Mouse (Mus musculus): ENCODE measurements around the gene Kidins220. TPM values are rescaled to one million over a fixed set of nuclear protein-coding genes. Genes with fewer than 3 reads are reported as not detected.

Gene Kidins220
- polyA plus RNA-seq, 1 experiment from 2014 or later, result 28.5 TPM

DNA sequence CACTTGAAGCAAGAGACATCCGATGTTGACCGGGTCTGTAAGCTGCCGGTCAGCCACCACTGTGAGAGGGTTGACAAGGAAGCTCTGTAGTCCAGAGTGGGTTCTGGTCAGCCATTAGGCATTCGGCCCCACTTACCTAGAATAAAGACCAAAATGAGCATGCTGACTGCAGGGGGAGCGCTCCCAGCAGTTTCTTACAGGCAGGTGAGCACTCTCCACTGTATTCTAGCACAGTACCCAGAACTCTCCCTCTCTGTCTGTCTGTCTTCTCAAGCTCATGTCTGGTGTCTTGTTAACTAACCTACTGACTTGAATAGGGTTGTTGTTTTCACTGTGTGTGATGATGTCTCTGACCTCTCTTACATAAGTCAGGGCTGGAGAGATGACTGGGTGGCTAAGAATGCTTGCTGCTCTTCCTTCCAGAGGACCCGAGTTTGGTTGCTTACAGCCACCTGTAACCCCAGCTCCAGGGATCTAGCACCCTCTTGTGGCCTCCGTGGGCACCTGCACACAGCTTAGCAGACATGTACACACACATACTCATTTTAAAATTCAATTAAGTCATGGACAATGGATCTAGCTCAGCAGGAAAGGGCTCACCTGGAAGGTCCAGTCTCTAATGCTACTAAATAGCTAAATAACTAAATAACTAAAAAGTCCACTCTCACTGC lies 24.2 kb upstream of the Kidins220 start:
- H3K4me2 ChIP-seq (ENCODE audit: low read length), result no peak overlapping the region
- H3K4me1 ChIP-seq (replicated peaks; ENCODE audit: control insufficient read depth, insufficient read depth, low read length), result no peaks in the 10 kb centered on the region
- H3K9me3 ChIP-seq (ENCODE audit: control insufficient read depth, low read length), result peaks cover 4% of the 10 kb centered on the region; the same call in 1 of the 2 replicates
- no peak overlapping the region for H3K9ac ChIP-seq (ENCODE audit: low read length)
- ATAC-seq (replicated peaks; ENCODE audit: low FRiP score, low TSS enrichment, low read depth), result no peak
- H3K36me3 ChIP-seq (ENCODE audit: control insufficient read depth, insufficient read depth, low read length), result peaks cover 41% of the 10 kb centered on the region; the same call in 1 of the 2 replicates
- H3K27ac ChIP-seq (ENCODE audit: low read depth), result no peak overlapping the region
- no peaks in the 10 kb centered on the region for H3K27me3 ChIP-seq (replicated peaks; ENCODE audit: control insufficient read depth, insufficient read depth, low read length)
- H3K4me3 ChIP-seq (ENCODE audit: low read depth, low read length), result no peak overlapping the region
- DNase-seq (ENCODE audit: low spot score), result no peak
- 88% methylated on average over 7 of the region's 7 CpGs for WGBS

- DNase-seq (ENCODE audit: low spot score), result peak; percentile 87
- 46% methylated on average over 6 of the region's 6 CpGs for WGBS
- ATAC-seq (replicated peaks; ENCODE audit: low FRiP score, low TSS enrichment, low read depth), result no peak
Measured at GRCm38 (mm10) chr12:24952147-24952546, 22.6 kb upstream of the Kidins220 start.

GRCm38 (mm10) chr12:24955137-24955536 lies 19.6 kb upstream of the Kidins220 start:
- Histone ChIP-seq H3K9me3 (ENCODE audit: control insufficient read depth, low read length) (peaks cover 4% of the 10 kb centered on the region; the same call in 1 of the 2 replicates), H3K27ac (ENCODE audit: low read depth) (no peak overlapping the region), H3K4me3 (ENCODE audit: low read depth, low read length) (no peak overlapping the region), H3K9ac (ENCODE audit: low read length) (no peak overlapping the region), H3K4me2 (ENCODE audit: low read length) (no peak overlapping the region), H3K27me3 (replicated peaks; ENCODE audit: control insufficient read depth, insufficient read depth, low read length) (no peaks in the 10 kb centered on the region), H3K36me3 (ENCODE audit: control insufficient read depth, insufficient read depth, low read length) (peaks cover 32% of the 10 kb centered on the region), H3K4me1 (replicated peaks; ENCODE audit: control insufficient read depth, insufficient read depth, low read length) (no peaks in the 10 kb centered on the region)
- DNase-seq (ENCODE audit: low spot score) (no peak), ATAC-seq (replicated peaks; ENCODE audit: low FRiP score, low TSS enrichment, low read depth) (no peak)
- WGBS, result 81% methylated on average over 9 of the region's 9 CpGs

More at GRCm38 (mm10) chr12:24952147-24952546, 22.6 kb upstream of the Kidins220 start:
- H3K9me3 ChIP-seq (ENCODE audit: control insufficient read depth, low read length), result peaks cover 4% of the 10 kb centered on the region; the same call in 1 of the 2 replicates
- no peaks in the 10 kb centered on the region for H3K27me3 ChIP-seq (replicated peaks; ENCODE audit: control insufficient read depth, insufficient read depth, low read length)
- no peak overlapping the region for H3K27ac ChIP-seq (ENCODE audit: low read depth)
- no peak overlapping the region for H3K9ac ChIP-seq (ENCODE audit: low read length)
- H3K4me1 ChIP-seq (replicated peaks; ENCODE audit: control insufficient read depth, insufficient read depth, low read length), result no peaks in the 10 kb centered on the region
- no peak overlapping the region for H3K4me3 ChIP-seq (ENCODE audit: low read depth, low read length)
- peaks cover 36% of the 10 kb centered on the region; the same call in 1 of the 2 replicates for H3K36me3 ChIP-seq (ENCODE audit: control insufficient read depth, insufficient read depth, low read length)
- H3K4me2 ChIP-seq (ENCODE audit: low read length), result no peak overlapping the region

GRCm38 (mm10) chr12:24958526-24958925 lies 16.2 kb upstream of the Kidins220 start:
- no peak for DNase-seq (ENCODE audit: low spot score)
- WGBS, result 91% methylated on average over 3 of the region's 3 CpGs
- Histone ChIP-seq H3K27ac (ENCODE audit: low read depth) (no peak overlapping the region), H3K4me3 (ENCODE audit: low read depth, low read length) (no peak overlapping the region), H3K9me3 (ENCODE audit: control insufficient read depth, low read length) (no peaks in the 10 kb centered on the region), H3K27me3 (replicated peaks; ENCODE audit: control insufficient read depth, insufficient read depth, low read length) (no peaks in the 10 kb centered on the region), H3K4me2 (ENCODE audit: low read length) (no peak overlapping the region), H3K9ac (ENCODE audit: low read length) (no peak overlapping the region), H3K36me3 (ENCODE audit: control insufficient read depth, insufficient read depth, low read length) (peaks cover 18% of the 10 kb centered on the region), H3K4me1 (replicated peaks; ENCODE audit: control insufficient read depth, insufficient read depth, low read length) (no peaks in the 10 kb centered on the region)
- ATAC-seq (replicated peaks; ENCODE audit: low FRiP score, low TSS enrichment, low read depth), result no peak

DNA sequence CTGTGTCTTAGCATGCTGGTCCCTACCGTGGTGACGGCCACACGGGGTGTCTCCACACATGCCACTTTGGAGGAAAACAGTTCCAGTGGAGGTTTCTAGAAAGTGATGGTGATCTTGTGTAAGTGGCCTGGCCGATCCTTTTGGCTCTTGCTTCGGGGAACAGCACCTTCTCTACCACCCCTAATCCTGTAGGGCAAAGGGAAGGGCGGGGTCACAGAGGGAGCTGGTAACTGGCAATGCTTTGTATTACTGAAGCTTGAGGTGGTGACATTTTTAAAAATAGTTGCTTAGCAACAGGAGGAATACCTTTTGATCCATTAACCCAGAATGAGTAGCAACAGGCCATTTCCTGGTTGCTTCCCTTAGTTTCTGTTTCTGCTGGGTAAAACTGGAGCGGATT lies 12.9 kb upstream of the Kidins220 start:
- no peak overlapping the region for H3K27ac ChIP-seq (ENCODE audit: low read depth)
- no peak for ATAC-seq (replicated peaks; ENCODE audit: low FRiP score, low TSS enrichment, low read depth)
- 92% methylated on average over 7 of the region's 7 CpGs for WGBS

DNA sequence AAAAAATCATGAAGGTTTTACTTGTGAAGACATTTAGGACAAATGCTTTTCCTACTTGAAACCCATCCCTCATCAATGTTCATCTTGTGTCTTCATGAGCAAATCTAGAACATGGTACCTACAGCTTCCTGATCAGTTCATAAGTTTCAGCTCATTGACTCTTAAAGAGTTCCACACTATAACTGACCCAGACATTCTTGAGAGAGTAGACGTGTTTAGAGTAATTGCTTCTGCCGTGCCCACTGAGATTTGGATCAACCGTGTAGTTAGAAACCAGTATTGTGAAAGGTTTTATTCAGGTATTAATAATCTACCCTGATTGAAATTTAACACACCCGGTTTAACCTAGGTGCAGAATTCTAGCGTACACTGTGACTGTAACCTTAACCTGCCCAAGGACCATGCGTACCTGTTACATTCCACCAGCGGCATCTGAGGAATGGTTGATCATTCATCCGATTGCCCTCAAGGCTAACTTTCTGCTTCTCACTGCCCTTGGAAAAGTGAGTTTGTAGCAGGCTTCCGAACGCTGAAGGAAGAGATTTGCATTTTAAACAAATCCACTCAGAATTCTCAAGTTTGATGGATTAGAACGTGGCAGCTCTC lies 12.3 kb upstream of the Kidins220 start:
- H3K36me3 ChIP-seq (ENCODE audit: control insufficient read depth, insufficient read depth, low read length), result peaks cover 8% of the 10 kb centered on the region
- no peak overlapping the region for H3K27ac ChIP-seq (ENCODE audit: low read depth)
- DNase-seq (ENCODE audit: low spot score), result no peak
- H3K4me3 ChIP-seq (ENCODE audit: low read depth, low read length), result no peak overlapping the region
- ATAC-seq (replicated peaks; ENCODE audit: low FRiP score, low TSS enrichment, low read depth), result no peak
- H3K27me3 ChIP-seq (replicated peaks; ENCODE audit: control insufficient read depth, insufficient read depth, low read length), result no peaks in the 10 kb centered on the region
- no peak overlapping the region for H3K4me2 ChIP-seq (ENCODE audit: low read length)
- H3K9me3 ChIP-seq (ENCODE audit: control insufficient read depth, low read length), result no peaks in the 10 kb centered on the region
- no peaks in the 10 kb centered on the region for H3K4me1 ChIP-seq (replicated peaks; ENCODE audit: control insufficient read depth, insufficient read depth, low read length)
- H3K9ac ChIP-seq (ENCODE audit: low read length), result no peak overlapping the region
- WGBS, result 85% methylated on average over 11 of the region's 11 CpGs

More for the DNA sequence above, 12.9 kb upstream of the Kidins220 start:
- no peak for DNase-seq (ENCODE audit: low spot score)
- Histone ChIP-seq H3K9me3 (ENCODE audit: control insufficient read depth, low read length) (no peaks in the 10 kb centered on the region), H3K4me3 (ENCODE audit: low read depth, low read length) (no peak overlapping the region), H3K4me1 (replicated peaks; ENCODE audit: control insufficient read depth, insufficient read depth, low read length) (no peaks in the 10 kb centered on the region), H3K4me2 (ENCODE audit: low read length) (no peak overlapping the region), H3K27me3 (replicated peaks; ENCODE audit: control insufficient read depth, insufficient read depth, low read length) (no peaks in the 10 kb centered on the region), H3K9ac (ENCODE audit: low read length) (no peak overlapping the region), H3K36me3 (ENCODE audit: control insufficient read depth, insufficient read depth, low read length) (peaks cover 8% of the 10 kb centered on the region)

DNA sequence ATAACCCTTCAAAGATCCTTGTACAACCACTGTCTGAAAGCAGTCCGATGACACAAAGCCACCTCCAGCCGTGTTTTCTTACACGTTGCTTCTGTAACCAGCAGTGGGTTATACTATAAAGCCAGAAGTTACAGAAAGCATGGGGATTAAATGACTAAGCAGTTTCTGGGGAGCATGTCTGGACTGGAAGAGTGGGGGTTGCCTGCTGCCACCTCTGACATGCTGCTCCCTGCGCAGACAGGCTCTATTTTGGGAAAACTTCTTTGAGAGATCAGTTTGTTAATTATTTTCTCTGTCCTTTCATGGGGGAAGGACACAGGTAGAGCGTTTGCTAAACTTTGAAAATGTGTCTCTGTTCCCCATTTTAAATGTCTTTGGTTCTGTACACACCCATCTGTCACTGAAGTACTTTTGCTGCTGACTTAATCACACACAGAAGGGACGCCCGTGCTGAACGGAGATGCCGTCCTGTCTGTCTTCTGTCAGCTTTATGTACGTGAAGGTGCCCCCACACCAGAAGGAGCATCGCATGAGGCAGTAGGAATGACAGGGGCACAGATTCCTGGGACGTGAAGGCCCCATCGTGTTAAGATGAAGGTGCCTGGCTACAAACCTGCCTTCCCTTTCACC lies 11.2 kb upstream of the Kidins220 start:
- 69% methylated on average over 13 of the region's 13 CpGs for WGBS
- Histone ChIP-seq H3K4me3 (ENCODE audit: low read depth, low read length) (no peak overlapping the region), H3K27ac (ENCODE audit: low read depth) (no peak overlapping the region), H3K9ac (ENCODE audit: low read length) (no peak overlapping the region), H3K9me3 (ENCODE audit: control insufficient read depth, low read length) (no peaks in the 10 kb centered on the region), H3K27me3 (replicated peaks; ENCODE audit: control insufficient read depth, insufficient read depth, low read length) (no peaks in the 10 kb centered on the region), H3K4me1 (replicated peaks; ENCODE audit: control insufficient read depth, insufficient read depth, low read length) (no peaks in the 10 kb centered on the region), H3K4me2 (ENCODE audit: low read length) (no peak overlapping the region), H3K36me3 (ENCODE audit: control insufficient read depth, insufficient read depth, low read length) (peaks cover 8% of the 10 kb centered on the region)
- DNase-seq (ENCODE audit: low spot score) (no peak), ATAC-seq (replicated peaks; ENCODE audit: low FRiP score, low TSS enrichment, low read depth) (no peak)

DNA sequence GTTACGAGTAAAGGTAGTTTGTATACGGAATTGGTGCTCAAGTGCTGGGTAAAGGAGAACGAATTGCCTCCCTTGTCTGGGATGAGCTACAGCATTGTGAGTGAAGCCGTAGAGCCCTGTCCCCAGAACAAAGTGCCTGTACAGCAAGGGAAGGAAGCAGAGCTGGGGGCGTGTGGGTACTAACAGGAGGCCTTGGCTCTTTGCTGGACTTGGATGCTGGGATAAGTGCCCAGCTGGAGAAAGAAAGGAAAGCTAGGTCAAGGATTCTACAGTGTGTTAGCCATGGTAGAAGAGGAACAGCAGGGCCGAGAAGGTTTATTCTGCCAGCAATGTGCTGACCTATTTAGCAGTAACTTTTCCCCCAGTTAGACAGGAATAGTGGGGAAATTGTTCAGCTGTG lies 9.3 kb upstream of the Kidins220 start:
- 77% methylated on average over 6 of the region's 6 CpGs for WGBS

More for the DNA sequence above, 9.3 kb upstream of the Kidins220 start:
- Histone ChIP-seq H3K36me3 (ENCODE audit: control insufficient read depth, insufficient read depth, low read length) (no peaks in the 10 kb centered on the region), H3K4me1 (replicated peaks; ENCODE audit: control insufficient read depth, insufficient read depth, low read length) (no peaks in the 10 kb centered on the region), H3K9me3 (ENCODE audit: control insufficient read depth, low read length) (no peaks in the 10 kb centered on the region), H3K4me2 (ENCODE audit: low read length) (no peak overlapping the region), H3K27ac (ENCODE audit: low read depth) (no peak overlapping the region), H3K9ac (ENCODE audit: low read length) (no peak overlapping the region), H3K4me3 (ENCODE audit: low read depth, low read length) (no peak overlapping the region), H3K27me3 (replicated peaks; ENCODE audit: control insufficient read depth, insufficient read depth, low read length) (no peaks in the 10 kb centered on the region)
- ATAC-seq (replicated peaks; ENCODE audit: low FRiP score, low TSS enrichment, low read depth) (no peak), DNase-seq (ENCODE audit: low spot score) (no peak)

All from intestine, embryonic 14.5 days (tissue).